In the genomic region with DNA sequence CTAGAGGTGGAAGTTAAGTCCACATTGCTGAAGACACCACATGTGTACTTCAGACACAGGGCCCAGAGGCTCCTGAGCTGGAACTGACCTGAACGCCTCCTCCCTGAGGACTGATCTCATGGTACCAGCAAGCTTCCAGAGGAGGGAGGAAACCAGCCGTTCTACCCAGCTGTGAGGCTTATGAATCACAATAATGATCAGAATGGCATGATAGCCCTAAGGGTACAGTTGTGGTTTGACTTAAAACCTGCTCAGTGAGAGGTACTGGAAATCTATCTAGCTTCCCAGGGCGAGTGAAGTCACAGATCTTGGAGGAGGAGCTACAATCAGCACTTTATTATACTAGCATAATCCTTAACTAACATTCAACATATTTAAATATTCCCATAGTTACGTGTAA, we compare ENCODE assay signal across 28 mouse cellular contexts. TPM values are rescaled to one million over a fixed set of nuclear protein-coding genes. Genes with fewer than 3 reads are reported as not detected.
A peak's percentile ranks its signal among the peaks of the same experiment; 100 is the strongest.
DNase-seq lines count a peak whose midpoint lies in the region; ATAC-seq and TF ChIP-seq lines count a peak whose summit lies in the region.
"Had no signal": no experiment of that assay in that cellular context is flagged by ENCODE, and none has a peak within 500 bp of the region (broad histone marks: within the 10 kb centered on the region; RNA-seq: fewer than 3 reads in every experiment).

No protein-coding gene starts in this region.

- H3K27me3 ChIP-seq in heart, embryonic 10.5 days (ENCODE audit: insufficient read depth, poor library complexity, severe bottlenecking) = peaks cover 3% of the 10 kb centered on the region; the same call in 1 of the 2 replicates
- H3K27me3 ChIP-seq in heart, embryonic 12.5 days (replicated peaks) = 0 out of 2 replicates have a peak, but pooled peaks cover 4% of the 10 kb centered on the region
- no peaks in the 10 kb centered on the region for H3K27me3 ChIP-seq in stomach, postnatal 0 days (ENCODE audit: control insufficient read depth, insufficient read depth, low read length)
- H3K27me3 ChIP-seq: CH12.LX; embryonic facial prominence, embryonic 12.5 days; forebrain, embryonic 13.5 days; forebrain, embryonic 15.5 days had no signal

- TF ChIP-seq EP300 in stomach, postnatal 0 days (optimal IDR thresholded peaks at IDR 0.05) = no peak

- 77% methylated on average over 4 of the region's 4 CpGs for WGBS in heart, embryonic 10.5 days
- WGBS in heart, embryonic 12.5 days = 69% methylated on average over 4 of the region's 4 CpGs
- WGBS in stomach, postnatal 0 days = 69% methylated on average over 4 of the region's 4 CpGs

- H3K9me3 ChIP-seq in heart, embryonic 10.5 days = no peaks in the 10 kb centered on the region
- H3K9me3 ChIP-seq in heart, embryonic 12.5 days (replicated peaks) = no peaks in the 10 kb centered on the region
- H3K9me3 ChIP-seq in stomach, postnatal 0 days (ENCODE audit: control insufficient read depth, low read length) = no peaks in the 10 kb centered on the region
- H3K9me3 ChIP-seq: embryonic facial prominence, embryonic 10.5 days; embryonic facial prominence, embryonic 12.5 days; forebrain, embryonic 13.5 days; forebrain, embryonic 15.5 days; G1E had no signal

- no peak overlapping the region for H3K4me2 ChIP-seq in heart, embryonic 12.5 days
- no peak overlapping the region for H3K4me2 ChIP-seq in stomach, postnatal 0 days (replicated peaks; ENCODE audit: low read depth)
- H3K4me2 ChIP-seq: embryonic facial prominence, embryonic 12.5 days; forebrain, embryonic 13.5 days; forebrain, embryonic 15.5 days had no signal

- H3K4me3 ChIP-seq in heart, embryonic 10.5 days = no peak overlapping the region
- no peak overlapping the region for H3K4me3 ChIP-seq in heart, embryonic 12.5 days
- no peak overlapping the region for H3K4me3 ChIP-seq in stomach, postnatal 0 days (ENCODE audit: low read depth, low read length)
- H3K4me3 ChIP-seq: embryonic facial prominence, embryonic 10.5 days; embryonic facial prominence, embryonic 12.5 days; forebrain, embryonic 13.5 days; forebrain, embryonic 15.5 days had no signal

- DNase-seq in heart, embryonic 10.5 days (ENCODE audit: low spot score) = no peak
- peak; percentile 26 for DNase-seq in NIH3T3 (ENCODE audit: low read depth)
- DNase-seq in stomach, postnatal 0 days (ENCODE audit: low spot score) = no peak
- DNase-seq in kidney, adult 8-10 months = no peak
- DNase-seq: adrenal gland, adult 8-10 months; adrenal gland, postnatal 14 days; adrenal gland, postnatal 36 days; B cell, adult 2 months; cerebellum, adult 11-12 months; cerebellum, adult 2 months; cerebellum, adult 9-10 months; cerebellum, postnatal 10 days; cerebellum, postnatal 25 days; forebrain, postnatal 0 days had no signal

- H3K36me3 ChIP-seq in heart, embryonic 10.5 days = no peaks in the 10 kb centered on the region
- H3K36me3 ChIP-seq in heart, embryonic 12.5 days = no peaks in the 10 kb centered on the region
- H3K36me3 ChIP-seq in stomach, postnatal 0 days (ENCODE audit: control insufficient read depth, insufficient read depth, low read length) = no peaks in the 10 kb centered on the region
- H3K36me3 ChIP-seq: embryonic facial prominence, embryonic 10.5 days; embryonic facial prominence, embryonic 12.5 days; forebrain, embryonic 15.5 days; G1E had no signal

- 0 out of 2 replicates have a peak overlapping the region, but pooled peaks have one; percentile 10 for H3K27ac ChIP-seq in heart, embryonic 10.5 days
- H3K27ac ChIP-seq in heart, embryonic 12.5 days (ENCODE audit: poor library complexity, severe bottlenecking) = no peak overlapping the region
- H3K27ac ChIP-seq in stomach, postnatal 0 days (replicated peaks) = no peak overlapping the region
- H3K27ac ChIP-seq: embryonic facial prominence, embryonic 10.5 days; embryonic facial prominence, embryonic 12.5 days; forebrain, embryonic 13.5 days; forebrain, embryonic 15.5 days had no signal

- H3K9ac ChIP-seq in heart, embryonic 12.5 days = no peak overlapping the region
- H3K9ac ChIP-seq in stomach, postnatal 0 days (ENCODE audit: low read length) = no peak overlapping the region
- H3K9ac ChIP-seq: embryonic facial prominence, embryonic 12.5 days; forebrain, embryonic 13.5 days; forebrain, embryonic 15.5 days; forebrain, postnatal 0 days had no signal

- ATAC-seq in heart, embryonic 12.5 days (ENCODE audit: insufficient number of reproducible peaks, low FRiP score) = no peak
- peak; percentile 21; the same call in 1 of the 2 replicates for ATAC-seq in stomach, postnatal 0 days (ENCODE audit: low FRiP score, low TSS enrichment)
- ATAC-seq in monocyte, adult 5-6 weeks (replicated peaks; ENCODE audit: insufficient number of reproducible peaks, low FRiP score, low TSS enrichment, poor library complexity, severe bottlenecking) = no peak
- ATAC-seq: activated CD4-positive, CD25-positive, alpha-beta regulatory T cell, adult 4 months; CD4-positive, CD25-positive, alpha-beta regulatory T cell, adult 4 months; forebrain, embryonic 13.5 days; forebrain, embryonic 15.5 days; forebrain, postnatal 0 days had no signal

- peaks cover 4% of the 10 kb centered on the region; the same call in 1 of the 2 replicates for H3K4me1 ChIP-seq in heart, embryonic 10.5 days
- peaks cover 15% of the 10 kb centered on the region for H3K4me1 ChIP-seq in heart, embryonic 12.5 days (replicated peaks)
- no peaks in the 10 kb centered on the region for H3K4me1 ChIP-seq in stomach, postnatal 0 days (replicated peaks; ENCODE audit: control insufficient read depth, insufficient read depth)
- H3K4me1 ChIP-seq: embryonic facial prominence, embryonic 12.5 days; forebrain, embryonic 15.5 days had no signal

- TF ChIP-seq CTCF in stomach, postnatal 0 days (IDR thresholded peaks at IDR 0.05; ENCODE audit: low read depth) = no peak

RNA-seq across cellular contexts. Expression of a gene that starts 11.7 kb away (rescaled TPM):
- not detected in 2 replicates for polyA plus RNA-seq in heart, embryonic 10.5 days (2016; fragmentation: Nextera tagmentation; extraction: Ambion mirVana)
- not detected in 2 replicates for polyA plus RNA-seq in heart, embryonic 12.5 days (2016; fragmentation: Nextera tagmentation; extraction: Ambion mirVana)
- polyA plus RNA-seq in stomach, postnatal 0 days (2015; fragmentation: Nextera tagmentation; extraction: Ambion mirVana) = not detected in 2 replicates
- not detected in 3 replicates for total RNA-seq in monocyte, adult 5-6 weeks (2017)
- total RNA-seq: adrenal gland, adult 18-20 months; adrenal gland, adult 8-10 months; adrenal gland, postnatal 14 days; adrenal gland, postnatal 36 days; CH12.LX; forebrain, postnatal 0 days; G1E had no signal
- polyA plus RNA-seq: activated CD4-positive, CD25-positive, alpha-beta regulatory T cell, adult 4 months; CD4-positive, CD25-positive, alpha-beta regulatory T cell, adult 4 months; cerebellum, adult 2 months; cortical plate, adult 2 months; embryonic facial prominence, embryonic 10.5 days; embryonic facial prominence, embryonic 12.5 days; embryonic facial prominence, embryonic 14.5 days; forebrain, embryonic 11.5 days; forebrain, embryonic 13.5 days; forebrain, embryonic 15.5 days; forebrain, postnatal 0 days; G1E had no signal

RNA-seq across cellular contexts. Expression of a gene that starts 35.8 kb away (rescaled TPM):
- 11.4 TPM in 2 replicates for polyA plus RNA-seq in heart, embryonic 10.5 days (2016; fragmentation: Nextera tagmentation; extraction: Ambion mirVana)
- 13.6 and 14.5 TPM in 2 replicates for polyA plus RNA-seq in heart, embryonic 12.5 days (2016; fragmentation: Nextera tagmentation; extraction: Ambion mirVana)
- 9.0 and 9.4 TPM in 2 replicates for polyA plus RNA-seq in stomach, postnatal 0 days (2015; fragmentation: Nextera tagmentation; extraction: Ambion mirVana)
- total RNA-seq in monocyte, adult 5-6 weeks (2017) = 5.2 to 7.7 TPM (median 5.2 TPM) in 3 replicates
